Mouse (Mus musculus): ENCODE results near the gene Spred3.

DNA sequence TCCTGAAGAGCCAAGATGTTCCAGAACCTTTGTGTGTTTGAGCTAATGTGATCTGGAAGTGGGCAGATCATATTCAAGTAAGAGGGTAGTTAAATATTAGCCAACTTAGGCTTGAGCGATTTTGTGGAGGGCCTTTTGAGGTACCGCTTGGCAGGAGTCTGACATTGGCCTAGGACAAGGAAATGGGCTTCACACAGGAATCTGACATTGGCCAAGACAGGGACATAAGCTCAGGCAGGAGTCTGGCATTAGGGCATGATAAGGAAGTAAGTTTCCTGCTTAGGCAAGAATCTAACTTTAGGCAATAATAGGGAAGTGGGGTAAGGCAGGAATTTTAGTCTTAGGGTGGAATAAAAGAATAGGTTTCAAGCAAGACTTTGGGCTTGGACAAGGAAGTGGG is 44.0 kb upstream of the Spred3 start:
- no peak for TF ChIP-seq CTCF (IDR thresholded peaks at IDR 0.05; ENCODE audit: low read depth)
- TF ChIP-seq EP300 (IDR thresholded peaks at IDR 0.05; ENCODE audit: low read depth) = no peak
